Mouse (Mus musculus) midbrain, embryonic 14.5 days (tissue): ENCODE data around the gene Cyp2d40. TPM values are rescaled to one million over a fixed set of nuclear protein-coding genes. Genes with fewer than 3 reads are reported as not detected.
"Not testable (repeated sequence)": the region's sequence is repeated elsewhere in the genome, so short reads cannot be mapped to it uniquely, and the experiment has no call there.

Source experiments
- ATAC-seq: fragments of 200-750 bp; cut with Nextera tagmentation; 2 replicates; pipeline ENCODE4 v1.8.0; 2017; ENCODE audit warnings: moderate number of reproducible peaks, moderate library complexity; ENCODE audit not compliant: low FRiP score, low TSS enrichment
- DNase-seq: peaks from one replicate; pipeline ENCODE4 v3.0.0-alpha.2; 2015
- H3K27ac ChIP-seq: fragments of 300-500 bp; sonication (generic); replicated peaks from 2 replicates; pipeline ENCODE4 v1.5.1; 2014; ENCODE audit warnings: mild to moderate bottlenecking, low read depth, low read length, moderate library complexity
- H3K27me3 ChIP-seq: fragments of 300-500 bp; sonication (generic); 2 replicates; pipeline ENCODE4 v1.6.1; 2014; ENCODE audit warnings: low read length, control low read depth, mixed read lengths; ENCODE audit not compliant: control insufficient read depth, insufficient read depth
- H3K36me3 ChIP-seq: fragments of 300-500 bp; sonication (generic); 2 replicates; pipeline ENCODE4 v1.6.1; 2014; ENCODE audit warnings: low read length, control low read depth; ENCODE audit not compliant: control insufficient read depth, insufficient read depth
- H3K4me1 ChIP-seq: fragments of 300-500 bp; sonication (generic); 2 replicates; pipeline ENCODE4 v1.6.1; 2014; ENCODE audit warnings: mild to moderate bottlenecking, antibody characterized with exemption, low read length, control low read depth; ENCODE audit not compliant: control insufficient read depth, insufficient read depth
- H3K4me2 ChIP-seq: fragments of 300-500 bp; sonication (generic); 2 replicates; pipeline ENCODE4 v1.6.1; 2014; ENCODE audit warnings: mild to moderate bottlenecking, low read length, moderate library complexity
- H3K4me3 ChIP-seq: fragments of 300-500 bp; sonication (generic); replicated peaks from 2 replicates; pipeline ENCODE4 v1.5.1; 2014; ENCODE audit warnings: low read depth, low read length
- H3K9ac ChIP-seq: fragments of 300-500 bp; sonication (generic); replicated peaks from 2 replicates; pipeline ENCODE4 v1.6.1; 2014; ENCODE audit warnings: mild to moderate bottlenecking, low read length, moderate library complexity
- H3K9me3 ChIP-seq: fragments of 300-500 bp; sonication (generic); 2 replicates; pipeline ENCODE4 v1.6.1; 2016; ENCODE audit warnings: low read length, control low read depth, mixed read lengths; ENCODE audit not compliant: control insufficient read depth
- WGBS: fragments of 180-500 bp; shearing (Covaris S2); extraction: QIAGEN DNeasy Blood & Tissue Kit; methylation state at CpG from one replicate; pipeline ENCODE4 v1.1.7; 2014; 5-methylcytosine and 5-hydroxymethylcytosine counted together
- microRNA-seq: library from miRNA; unstranded; fragments of <30 nt; microRNA quantifications from one replicate; pipeline ENCODE4, GENCODE M21; 2016
- polyA plus RNA-seq: library from polyadenylated mRNA; unstranded; fragments of >200 nt; fragmentation: Nextera tagmentation; extraction: Ambion mirVana; gene quantifications from 2 replicates; pipeline ENCODE4 v1.2.1, GENCODE M21; 2014

Cyp2d40 gene
- polyA plus RNA-seq, 1 experiment from 2014 or later, result not detected

- H3K4me1 ChIP-seq, DNase-seq, H3K36me3 ChIP-seq, H3K27me3 ChIP-seq, H3K4me2 ChIP-seq, H3K9ac ChIP-seq, H3K9me3 ChIP-seq, H3K27ac ChIP-seq, ATAC-seq, H3K4me3 ChIP-seq: not testable (repeated sequence)
- WGBS, result 94% methylated on average over 4 of the region's 4 CpGs
Observed at GRCm38 (mm10) chr15:82733331-82733925, 30.6 kb downstream of the Cyp2d40 start.

Small RNA genes lying within 50 kb of the gene (microRNA-seq; reads per million reads assigned to microRNA genes)
- gene Gm27618, result not detected

Other genes with a start within 250 kb of the Cyp2d40 start
- gene Cyp2d12, start 209.1 kb downstream of the Cyp2d40 start, polyA plus RNA-seq, result not detected in 2 replicates
- gene Cyp2d34, start 143.2 kb downstream of the Cyp2d40 start, polyA plus RNA-seq, result not detected in 2 replicates
- 0.15 and 0.28 TPM in 2 replicates for gene Cyp2d26, start 30.1 kb upstream of the Cyp2d40 start, polyA plus RNA-seq
- 17.8 and 18.0 TPM in 2 replicates for gene Tcf20, start 223.7 kb upstream of the Cyp2d40 start, polyA plus RNA-seq